Mouse (Mus musculus) ovary, adult 10 weeks (tissue): ENCODE results near the gene Tmem26. TPM values are rescaled to one million over a fixed set of nuclear protein-coding genes. Genes with fewer than 3 reads are reported as not detected.

Experiments
- polyA plus RNA-seq: library from polyadenylated mRNA; stranded (reverse); fragments of 350-450 nt; fragmentation: Illumina TruSeq; extraction: RNeasy Lipid Tissue Mini Kit (QIAGEN cat#74804); gene quantifications from one replicate; pipeline ENCODE4 v1.2.3, GENCODE M21; 2014

Gene Tmem26
- 4.3 TPM for polyA plus RNA-seq

GRCm38 (mm10) chr10:68723568-68724360 is at the start of gene Tmem26:
Gene Tmem26, plus strand, starts transcription at chr10:68723646.

Other genes starting within 250 kb of the Tmem26 start
- gene Cabcoco1, start 181.8 kb upstream of the Tmem26 start, polyA plus RNA-seq = 5.5 TPM